Mouse (Mus musculus): Measurements from ENCODE around the gene Zfyve26. TPM values are rescaled to one million over a fixed set of nuclear protein-coding genes. Genes with fewer than 3 reads are reported as not detected.
"Not testable (repeated sequence)": the region's sequence is repeated elsewhere in the genome, so short reads cannot be mapped to it uniquely, and the experiment has no call there.

Gene Zfyve26
- total RNA-seq, 2 experiments from 2014 or later = 18.7 to 22.5 TPM

DNA sequence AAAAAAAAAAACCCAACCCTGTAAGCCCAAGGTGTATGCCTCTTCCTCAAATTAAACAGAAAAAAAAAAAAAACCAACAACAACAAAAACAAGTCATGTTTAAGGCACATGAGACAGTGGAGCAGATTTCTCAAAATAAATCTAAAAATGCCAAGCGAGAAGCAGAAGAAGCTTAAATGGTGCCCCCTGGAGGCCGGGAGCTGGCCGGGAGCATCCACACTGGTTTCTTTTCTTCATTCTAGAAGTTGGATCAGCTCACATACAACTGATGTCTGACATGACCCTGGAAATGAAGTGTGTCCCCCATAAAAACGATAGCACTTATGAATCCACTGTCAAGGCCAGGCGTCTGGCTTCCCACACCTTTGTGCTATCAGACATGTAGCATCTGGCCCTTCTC is 35.1 kb downstream of the Zfyve26 start:
- no peak for DNase-seq (ENCODE audit: low spot score in 2 of 2)

DNA sequence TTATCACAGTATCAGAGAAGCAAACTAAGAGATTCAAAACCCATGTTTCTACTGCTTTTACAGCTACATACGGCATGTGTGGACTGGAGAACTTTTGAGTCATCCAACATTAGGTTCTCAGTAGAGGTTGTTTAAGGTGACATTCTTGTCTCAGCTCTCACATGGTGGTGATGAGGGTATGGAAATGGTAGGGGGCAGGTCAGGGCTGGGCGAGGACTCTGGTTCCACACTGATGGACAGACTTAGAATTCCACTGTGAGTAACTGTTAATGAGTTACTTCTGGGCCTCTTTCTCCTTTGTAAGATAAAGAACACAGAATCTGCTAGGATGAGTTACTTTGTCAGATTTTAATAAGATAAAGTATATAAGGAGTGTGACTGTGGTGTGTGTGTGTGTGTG is 36.0 kb downstream of the Zfyve26 start:
- no peak for DNase-seq (ENCODE audit: low spot score in 2 of 2)

DNA sequence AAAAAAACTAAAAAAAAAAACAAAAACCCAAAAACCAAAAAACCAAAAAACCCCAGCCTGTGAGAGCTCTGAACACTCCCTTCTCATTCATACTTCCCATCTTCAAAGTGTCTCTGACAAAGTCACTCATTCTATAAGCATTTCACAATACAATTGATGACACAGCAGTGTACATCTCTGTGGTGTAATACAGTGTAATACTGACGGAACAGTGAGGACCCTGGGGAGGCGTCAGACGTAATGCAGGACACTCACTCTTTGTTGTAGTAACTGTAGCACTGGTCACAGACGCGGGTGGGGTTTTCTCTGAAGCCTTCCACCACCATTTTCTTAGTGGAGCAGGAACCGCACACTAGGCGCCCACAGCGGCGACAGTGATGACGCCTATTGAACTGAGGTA is 41.1 kb downstream of the Zfyve26 start:
- no peak for DNase-seq (ENCODE audit: low spot score in 2 of 2)

DNA sequence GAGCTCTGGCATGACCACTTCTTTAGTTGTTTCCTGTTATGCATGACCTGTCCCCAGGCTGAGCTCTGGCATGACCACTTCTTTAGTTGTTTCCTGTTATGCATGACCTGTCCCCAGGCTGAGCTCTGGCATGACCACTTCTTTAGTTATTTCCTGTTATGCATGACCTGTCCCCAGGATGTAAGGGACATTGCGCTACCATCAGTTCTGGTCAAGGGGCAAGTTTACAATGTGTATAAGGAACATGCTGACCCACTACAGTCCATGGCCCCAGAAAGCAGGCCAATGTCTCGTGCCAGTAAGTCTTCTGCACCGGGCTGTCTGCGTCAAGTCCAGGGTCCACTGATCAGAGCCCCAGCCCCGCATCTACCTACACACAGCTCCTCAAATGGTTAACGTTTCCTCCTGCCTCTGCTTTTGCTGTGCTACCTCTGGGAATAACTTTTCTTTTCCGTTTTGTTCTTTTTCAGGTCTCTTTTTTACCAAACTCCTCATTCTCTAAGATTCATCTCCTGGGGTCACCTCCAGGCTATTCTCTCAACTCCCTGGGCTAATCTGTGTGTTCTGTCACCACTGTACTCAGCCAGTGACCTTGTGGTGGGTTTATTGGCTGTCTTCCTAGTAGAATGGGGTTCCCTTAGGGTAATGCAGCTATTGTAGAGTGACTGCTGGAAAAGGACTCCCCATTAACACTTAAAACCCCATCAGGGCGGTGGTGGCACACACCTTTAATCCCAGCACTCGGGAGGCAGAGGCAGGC is 42.6 kb downstream of the Zfyve26 start:
- no peak for DNase-seq (ENCODE audit: low spot score in 2 of 2)

DNA sequence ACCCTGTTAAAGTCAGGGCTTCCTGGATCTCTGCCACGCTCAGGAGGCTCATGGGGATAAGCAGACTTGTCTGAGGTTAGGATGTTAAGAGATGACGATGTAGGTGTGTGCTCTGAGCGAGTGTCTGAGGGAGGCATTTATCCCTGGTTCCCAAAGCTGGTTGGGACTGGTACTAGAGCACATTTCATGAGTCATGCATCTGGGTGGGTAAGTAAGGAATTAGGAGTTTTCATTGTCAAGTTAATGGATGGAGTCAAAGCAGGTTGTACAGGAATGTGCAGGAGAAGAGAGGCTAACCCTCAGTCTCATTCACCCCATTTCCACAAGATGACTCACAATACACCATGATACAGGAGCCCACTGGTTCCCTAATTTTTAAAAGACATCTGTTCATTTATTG is 48.0 kb downstream of the Zfyve26 start:
- DNase-seq (ENCODE audit: low spot score in 2 of 2) = no peak

DNA sequence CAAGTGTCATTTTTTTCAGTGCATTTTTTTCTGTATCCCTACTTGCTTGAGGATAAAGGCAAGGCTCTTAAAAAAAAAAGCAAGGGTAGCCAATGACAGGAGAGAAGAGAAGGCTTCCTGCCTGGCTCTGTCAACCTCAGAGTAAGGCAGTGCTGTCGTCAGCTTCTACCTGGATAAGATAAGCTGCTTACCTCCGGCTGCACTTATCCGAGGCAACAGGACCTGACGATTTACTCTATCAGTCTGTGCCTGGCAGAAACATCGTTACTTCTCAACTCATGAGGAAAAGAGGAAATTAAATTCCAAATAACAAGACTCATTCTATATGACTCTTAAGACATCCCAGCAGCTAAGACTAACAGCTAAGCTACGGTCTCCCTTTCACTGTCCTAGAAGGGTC is 53.2 kb downstream of the Zfyve26 start:
- no peak for DNase-seq (ENCODE audit: low spot score in 2 of 2)

DNA sequence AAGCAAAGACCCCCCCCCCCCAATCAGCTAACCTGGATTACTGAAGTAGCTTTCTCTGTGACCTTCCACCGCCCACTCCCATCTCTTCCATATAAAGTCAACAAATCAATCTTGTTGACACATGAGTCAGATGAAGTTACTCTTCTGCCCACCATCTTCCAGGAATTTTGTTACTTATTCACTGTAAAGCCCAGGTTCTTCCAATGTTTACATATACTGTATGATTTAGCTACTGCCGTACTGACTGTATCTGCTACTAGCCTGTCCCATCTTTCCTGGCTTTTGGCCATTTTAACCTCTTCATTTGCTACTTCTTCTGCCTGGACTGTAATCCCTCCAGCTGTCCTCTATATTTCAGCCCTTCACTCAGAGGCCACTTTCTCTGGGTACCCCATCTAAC is 54.1 kb downstream of the Zfyve26 start:
- no peak for DNase-seq (ENCODE audit: low spot score in 2 of 2)

DNA sequence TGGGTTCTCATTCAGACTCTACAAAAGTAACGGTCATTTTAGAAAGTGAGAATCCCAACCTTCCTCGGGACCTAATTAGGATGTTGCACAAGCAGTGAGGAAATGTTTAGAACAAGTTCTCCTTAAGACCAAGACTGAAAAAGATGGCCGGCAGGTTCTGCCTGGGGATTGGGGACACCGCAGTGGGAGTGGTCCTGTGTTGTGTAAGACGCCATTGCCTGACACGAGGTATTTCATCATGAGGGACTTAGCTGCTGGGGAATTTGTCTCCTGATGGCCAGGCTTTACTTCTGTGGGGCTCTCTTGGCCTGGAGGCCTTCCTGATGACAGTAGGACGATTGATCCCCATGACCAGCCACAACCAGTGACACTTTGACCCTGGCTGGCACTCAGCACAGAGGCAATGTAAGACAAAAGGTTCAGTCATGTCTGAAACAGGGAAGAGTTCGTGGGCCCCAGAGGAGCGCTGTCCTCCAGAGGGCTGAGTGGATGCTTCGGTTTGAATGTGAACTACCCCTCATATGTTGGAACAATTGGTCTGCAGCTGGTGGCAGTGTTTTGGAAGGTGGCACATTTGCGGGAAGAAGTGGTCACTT is 60.5 kb downstream of the Zfyve26 start:
- DNase-seq (ENCODE audit: low spot score in 2 of 2) = no peak

DNA sequence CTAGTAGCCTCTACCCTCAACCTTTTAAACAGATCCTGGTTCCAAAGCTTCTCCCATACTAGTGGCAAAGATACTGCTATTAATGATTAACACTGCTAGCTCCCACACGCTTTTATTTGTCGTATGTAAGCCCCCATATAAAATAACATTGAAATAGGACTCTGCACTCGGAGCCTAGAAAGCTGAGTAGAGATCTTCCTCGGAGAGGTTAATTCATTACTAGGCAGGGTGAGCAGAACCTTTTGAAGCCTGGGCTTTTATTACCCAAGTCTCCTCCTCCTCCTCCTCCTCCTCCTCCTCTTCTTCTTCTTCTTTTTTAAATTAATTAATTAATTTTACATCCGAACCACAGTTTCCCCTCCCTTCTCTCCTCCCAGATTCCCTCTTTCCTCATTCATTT is 78.6 kb downstream of the Zfyve26 start:
- DNase-seq (ENCODE audit: low spot score in 2 of 2) = no peak

DNA sequence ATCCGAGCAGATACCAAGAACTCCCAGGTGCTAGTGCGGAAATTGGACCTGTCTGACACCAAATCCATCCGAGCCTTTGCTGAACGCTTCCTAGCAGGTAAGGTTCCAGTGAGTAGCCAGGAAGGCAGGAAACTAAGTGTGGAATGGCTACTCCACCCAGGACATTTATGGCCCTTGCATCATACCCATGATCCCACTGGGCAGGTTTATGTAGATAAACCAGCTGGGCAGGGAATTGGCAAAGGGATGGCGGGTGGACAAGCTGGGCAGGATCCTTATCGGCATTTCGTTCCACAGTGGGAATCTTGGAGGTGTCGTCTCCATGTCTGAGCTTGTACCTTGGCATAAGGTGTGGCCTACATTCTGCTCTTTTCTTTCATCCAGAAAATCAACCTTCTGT is 84.7 kb downstream of the Zfyve26 start:
- DNase-seq (ENCODE audit: low spot score in 2 of 2) = no peak

DNA sequence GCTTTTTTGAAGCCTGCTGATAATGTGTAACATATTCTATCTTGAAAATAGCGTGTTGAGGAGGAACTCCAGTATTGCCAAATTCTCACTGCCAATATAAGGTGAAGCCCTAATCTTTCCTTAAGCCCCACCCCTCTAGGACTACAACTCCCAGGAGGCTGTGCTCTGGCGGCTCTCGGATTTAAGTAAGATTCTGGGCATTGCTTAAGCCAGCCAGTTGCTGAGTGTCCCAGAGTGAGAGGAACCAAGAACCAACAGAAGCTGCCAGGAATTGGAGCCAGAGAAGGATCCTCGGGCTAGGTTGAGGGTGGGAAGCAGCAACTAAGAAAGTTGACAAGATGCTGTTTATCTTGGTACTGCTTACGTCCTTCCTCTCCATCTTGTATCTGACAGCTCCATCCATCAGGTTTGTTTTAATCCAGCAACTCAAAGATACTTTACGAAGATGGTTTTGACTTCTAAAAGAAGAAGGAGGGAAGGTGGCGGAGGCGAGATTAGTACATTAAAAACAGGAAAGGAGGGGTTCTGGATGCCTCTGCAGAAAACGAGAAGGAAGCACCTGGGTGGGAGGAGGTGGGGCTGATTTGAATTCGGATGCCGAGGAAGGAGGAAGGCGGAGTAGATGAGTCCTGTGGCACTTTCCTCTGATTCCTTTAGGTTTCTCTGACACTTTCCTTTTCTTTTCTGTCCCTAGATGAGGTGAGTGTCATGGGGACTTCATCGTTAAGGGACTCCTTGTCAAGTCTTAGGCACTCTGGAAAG is 87.2 kb downstream of the Zfyve26 start, which contains the start of gene Rdh12:
Rdh12 (plus strand) TSS at position 212 of the 762 bp plus-strand sequence.
- DNase-seq (ENCODE audit: low spot score in 2 of 2) = peak; percentile 14 to 37

DNA sequence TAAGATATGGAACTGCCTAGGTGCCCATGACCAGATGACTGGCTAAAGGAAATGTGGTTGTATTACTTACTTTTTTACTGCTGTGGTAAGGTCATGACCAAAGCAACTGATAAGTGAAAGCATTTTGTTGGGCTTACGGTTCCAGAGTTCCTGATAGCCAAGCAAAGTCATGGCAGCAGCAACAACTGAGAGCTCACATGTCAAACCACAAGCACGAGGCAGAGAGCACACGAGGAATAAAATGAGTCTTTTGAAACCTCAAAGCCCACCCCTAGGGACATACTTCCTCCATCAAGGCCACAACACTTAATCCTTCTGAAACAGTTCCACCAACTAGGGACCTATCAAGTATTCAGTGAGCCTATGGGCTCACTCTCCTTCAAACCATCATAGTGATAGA is 94.2 kb downstream of the Zfyve26 start:
- DNase-seq (ENCODE audit: low spot score in 2 of 2) = no peak

DNA sequence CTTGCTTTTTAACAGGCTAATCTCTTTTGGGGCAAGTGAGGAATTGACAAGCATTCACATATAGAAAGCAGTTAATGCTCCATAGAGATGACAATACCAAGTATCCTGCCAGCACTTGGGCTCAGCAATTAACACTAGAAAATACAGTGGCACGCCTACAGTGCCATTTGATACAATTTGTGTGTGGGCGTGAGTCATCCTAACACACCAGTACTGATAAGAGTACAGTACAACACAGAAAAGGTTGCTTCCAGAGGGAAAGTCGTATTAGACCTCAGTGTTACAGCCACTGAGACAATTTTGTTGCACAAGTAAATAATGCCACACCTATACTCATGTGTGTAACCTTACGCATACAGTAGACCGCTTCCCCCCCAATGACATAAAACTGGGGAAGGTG is 99.0 kb downstream of the Zfyve26 start:
- DNase-seq (ENCODE audit: low spot score in 2 of 2) = no peak

DNA sequence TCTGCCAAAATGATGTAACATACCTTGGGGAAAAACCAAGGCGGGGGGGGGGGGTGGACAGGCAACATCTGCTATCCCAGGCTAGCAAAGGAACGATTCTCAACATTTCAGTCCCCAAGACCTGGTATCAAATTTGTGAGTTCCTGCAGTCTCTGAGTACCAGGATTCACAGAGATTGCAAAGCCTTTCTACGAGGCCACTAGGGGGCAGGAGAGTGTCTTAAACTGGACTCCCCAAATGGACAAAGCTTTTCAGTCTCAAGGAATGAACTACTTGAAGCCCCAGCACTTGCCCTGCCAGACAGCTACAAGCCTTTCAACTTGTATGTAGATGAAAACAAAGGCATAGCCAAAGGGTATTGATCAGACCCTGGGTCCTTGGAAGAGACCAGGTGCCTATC is 102.7 kb downstream of the Zfyve26 start:
- peak; percentile 60 to 71 for DNase-seq (ENCODE audit: low spot score in 2 of 2)

DNA sequence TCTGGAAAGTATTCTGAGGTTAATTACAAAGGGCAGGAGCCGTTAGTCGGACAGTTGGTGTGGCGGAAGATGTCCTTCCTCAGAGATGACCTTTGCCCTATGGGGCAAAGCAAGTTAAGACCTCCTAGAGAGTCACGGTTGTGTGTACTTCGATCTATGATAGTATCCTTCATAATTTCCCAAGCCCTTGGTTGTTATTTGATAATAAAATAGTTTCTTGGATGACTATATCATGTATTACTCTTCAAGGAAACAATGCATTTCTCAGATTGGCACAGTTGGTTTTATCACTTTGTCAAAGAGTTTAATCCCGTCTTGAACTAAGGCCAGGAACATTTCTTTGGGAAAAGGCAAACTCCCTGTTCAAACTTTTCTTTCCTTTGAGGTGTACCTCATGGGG is 103.9 kb downstream of the Zfyve26 start, which contains the start of gene Rdh11:
Rdh11 (minus strand) TSS at position 101 of the 400 bp plus-strand sequence.
- no peak for DNase-seq (ENCODE audit: low spot score in 2 of 2)

DNA sequence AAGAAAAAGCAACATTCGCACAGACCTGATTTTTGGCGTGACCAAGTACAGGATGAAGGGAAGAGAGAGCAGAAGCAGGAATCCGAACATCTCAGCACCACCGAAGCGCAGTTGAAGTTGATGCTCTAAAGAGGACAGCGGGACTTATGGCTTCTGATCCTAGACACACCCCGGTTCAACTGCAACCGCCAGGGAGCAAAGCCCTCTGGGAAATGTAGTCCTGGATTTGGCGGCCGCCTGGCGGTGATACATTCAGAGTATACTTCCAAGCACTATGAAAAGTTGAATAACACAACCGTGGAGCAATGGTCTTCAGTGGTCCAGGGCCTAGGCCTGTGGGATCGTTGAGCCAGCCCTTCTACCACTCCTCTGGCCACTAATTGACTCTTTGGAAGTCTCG is 104.4 kb downstream of the Zfyve26 start:
- peak; percentile 63 to 67 for DNase-seq (ENCODE audit: low spot score in 2 of 2)

DNA sequence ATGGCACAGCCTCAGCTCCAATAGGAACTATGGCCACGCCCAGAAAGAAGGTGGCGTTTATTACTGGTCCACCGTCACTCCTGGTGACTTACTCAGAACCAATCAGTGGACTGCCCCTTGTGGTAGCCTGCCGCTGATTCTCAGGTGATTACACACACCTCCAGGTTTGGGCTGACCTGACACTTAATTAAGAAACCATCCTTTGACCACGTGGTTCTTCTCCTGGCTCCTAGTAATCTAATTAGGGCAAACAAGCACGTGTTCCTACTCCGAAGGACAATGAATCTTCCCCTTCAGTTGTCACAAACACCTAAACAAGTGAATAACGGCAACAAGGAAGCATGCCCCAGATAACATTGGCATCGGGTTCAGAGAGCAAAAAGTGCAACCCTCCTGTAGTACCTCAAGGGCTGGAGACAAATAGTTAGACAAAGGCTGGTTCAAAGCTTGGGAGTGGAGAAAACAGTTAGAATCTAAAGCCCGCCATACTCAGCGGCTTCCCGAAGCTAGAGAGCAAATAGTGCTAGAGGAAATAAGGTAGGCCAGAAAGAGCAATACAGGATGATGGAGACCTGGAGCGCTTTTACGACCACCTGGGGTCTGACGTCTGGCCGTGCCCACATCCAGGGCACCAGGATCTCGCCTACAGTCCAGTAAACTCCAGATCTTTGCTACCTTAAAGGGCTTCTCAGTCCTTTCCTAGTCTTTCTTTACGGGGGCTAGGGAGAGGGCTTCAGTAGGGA is 105.0 kb downstream of the Zfyve26 start:
- DNase-seq (ENCODE audit: low spot score in 2 of 2) = peak; percentile 35 to 37

DNA sequence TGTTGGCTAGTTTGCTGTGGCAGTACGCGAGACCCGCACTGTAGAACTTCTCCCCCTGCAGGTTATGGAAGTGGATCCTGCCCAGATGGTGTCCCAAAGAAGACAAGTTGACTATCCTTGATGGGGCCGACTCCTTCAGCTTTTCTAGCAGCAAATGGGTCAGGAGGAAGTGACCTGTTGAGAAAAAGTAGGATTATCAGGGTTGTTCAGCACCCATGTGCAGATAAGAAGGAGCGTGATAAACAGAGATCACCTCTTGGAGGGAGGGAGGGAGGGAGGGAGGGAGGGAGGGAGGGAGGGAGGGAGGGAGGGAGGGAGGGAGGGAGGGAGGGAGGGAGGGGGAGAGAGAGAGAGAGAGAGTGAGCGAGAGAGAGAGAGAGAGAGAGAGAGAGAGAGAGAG is 110.9 kb downstream of the Zfyve26 start:
- not testable (repeated sequence) for DNase-seq (ENCODE audit: low spot score in 2 of 2)

All from adrenal gland, adult 18-20 months (tissue).